Mouse (Mus musculus): Measurements from ENCODE around the gene Papolb. TPM values are rescaled to one million over a fixed set of nuclear protein-coding genes. Genes with fewer than 3 reads are reported as not detected.

Papolb gene
- polyA plus RNA-seq, 1 experiment from 2014 or later: 0.16 TPM

GRCm38 (mm10) chr5:142520360-142520759 lies 9.5 kb downstream of the Papolb start:
- ATAC-seq (ENCODE audit: insufficient read depth) (no peak), DNase-seq (no peak)
- Histone ChIP-seq H3K36me3 (ENCODE audit: insufficient read depth) (no peaks in the 10 kb centered on the region), H3K9me3 (ENCODE audit: low read depth, low read length) (no peaks in the 10 kb centered on the region), H3K4me2 (no peak overlapping the region), H3K27me3 (ENCODE audit: insufficient read depth, low read length) (no peaks in the 10 kb centered on the region), H3K27ac (ENCODE audit: low read depth) (no peak overlapping the region), H3K4me1 (ENCODE audit: insufficient read depth) (peaks cover 8% of the 10 kb centered on the region; the same call in 1 of the 2 replicates), H3K9ac (no peak overlapping the region), H3K4me3 (ENCODE audit: low read depth, low read length) (no peak overlapping the region)
- no peak for TF ChIP-seq CTCF (IDR thresholded peaks at IDR 0.05; ENCODE audit: low read depth)
- 46% methylated on average over 4 of the region's 4 CpGs for WGBS

- TF ChIP-seq CTCF (IDR thresholded peaks at IDR 0.05; ENCODE audit: low read depth): no peak
- H3K4me2 ChIP-seq: no peak overlapping the region
- no peak overlapping the region for H3K4me3 ChIP-seq (ENCODE audit: low read depth, low read length)
- 0 out of 2 replicates have a peak, but pooled peaks cover 8% of the 10 kb centered on the region for H3K4me1 ChIP-seq (ENCODE audit: insufficient read depth)
- H3K27ac ChIP-seq (ENCODE audit: low read depth): no peak overlapping the region
- 46% methylated on average over 6 of the region's 6 CpGs for WGBS
- ATAC-seq (ENCODE audit: insufficient read depth) (peak; percentile 22; the same call in 1 of the 2 replicates), DNase-seq (peak; percentile 67)
- H3K27me3 ChIP-seq (ENCODE audit: insufficient read depth, low read length): no peaks in the 10 kb centered on the region
- H3K36me3 ChIP-seq (ENCODE audit: insufficient read depth): no peaks in the 10 kb centered on the region
- no peaks in the 10 kb centered on the region for H3K9me3 ChIP-seq (ENCODE audit: low read depth, low read length)
- H3K9ac ChIP-seq: no peak overlapping the region
These were observed 10.9 kb downstream of the Papolb start for GRCm38 (mm10) chr5:142518973-142519372.

- 56% methylated on average over 4 of the region's 4 CpGs for WGBS
- Histone ChIP-seq H3K4me1 (ENCODE audit: insufficient read depth) (peaks cover 21% of the 10 kb centered on the region; the same call in 1 of the 2 replicates), H3K9me3 (ENCODE audit: low read depth, low read length) (no peaks in the 10 kb centered on the region), H3K27me3 (ENCODE audit: insufficient read depth, low read length) (no peaks in the 10 kb centered on the region), H3K4me2 (no peak overlapping the region), H3K27ac (ENCODE audit: low read depth) (no peak overlapping the region), H3K36me3 (ENCODE audit: insufficient read depth) (no peaks in the 10 kb centered on the region), H3K4me3 (ENCODE audit: low read depth, low read length) (no peak overlapping the region), H3K9ac (no peak overlapping the region)
- no peak for ATAC-seq (ENCODE audit: insufficient read depth)
- no peak for DNase-seq
- no peak for TF ChIP-seq CTCF (IDR thresholded peaks at IDR 0.05; ENCODE audit: low read depth)
These were observed 17.8 kb downstream of the Papolb start for GRCm38 (mm10) chr5:142512112-142512511.

DNA sequence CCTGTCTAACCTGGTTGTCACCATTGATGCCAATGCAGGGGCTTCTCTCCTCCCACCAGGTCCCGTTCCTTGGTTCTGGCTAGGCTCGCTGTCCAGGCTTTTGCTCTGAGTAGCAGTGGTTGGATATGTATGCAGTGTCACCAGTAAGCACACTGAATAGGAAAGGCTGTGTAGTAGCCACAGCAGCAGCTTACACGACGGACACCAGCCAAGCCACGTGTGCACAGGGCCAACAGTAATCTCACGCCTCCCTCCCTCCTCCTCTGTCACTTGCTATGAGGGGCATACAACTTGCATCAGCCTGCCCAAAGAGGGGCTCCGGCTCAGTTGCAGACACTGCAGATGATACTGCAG lies 19.8 kb downstream of the Papolb start:
- Histone ChIP-seq H3K27ac (ENCODE audit: low read depth) (no peak overlapping the region), H3K36me3 (ENCODE audit: insufficient read depth) (no peaks in the 10 kb centered on the region), H3K9ac (peak overlapping the region; percentile 6; the same call in 1 of the 2 replicates), H3K9me3 (ENCODE audit: low read depth, low read length) (no peaks in the 10 kb centered on the region), H3K4me3 (ENCODE audit: low read depth, low read length) (no peak overlapping the region), H3K27me3 (ENCODE audit: insufficient read depth, low read length) (no peaks in the 10 kb centered on the region), H3K4me1 (ENCODE audit: insufficient read depth) (peaks cover 16% of the 10 kb centered on the region; the same call in 1 of the 2 replicates), H3K4me2 (no peak overlapping the region)
- WGBS: 52% methylated on average over 7 of the region's 7 CpGs
- ATAC-seq (ENCODE audit: insufficient read depth) (no peak), DNase-seq (no peak)
- no peak for TF ChIP-seq CTCF (IDR thresholded peaks at IDR 0.05; ENCODE audit: low read depth)

GRCm38 (mm10) chr5:142509141-142510060 lies 20.5 kb downstream of the Papolb start:
- Histone ChIP-seq H3K27ac (ENCODE audit: low read depth) (no peak overlapping the region), H3K4me3 (ENCODE audit: low read depth, low read length) (no peak overlapping the region), H3K36me3 (ENCODE audit: insufficient read depth) (no peaks in the 10 kb centered on the region), H3K9me3 (ENCODE audit: low read depth, low read length) (no peaks in the 10 kb centered on the region), H3K4me2 (peak overlapping the region; percentile 20; the same call in 1 of the 2 replicates), H3K27me3 (ENCODE audit: insufficient read depth, low read length) (no peaks in the 10 kb centered on the region), H3K4me1 (ENCODE audit: insufficient read depth) (peaks cover 16% of the 10 kb centered on the region; the same call in 1 of the 2 replicates), H3K9ac (peak overlapping the region; percentile 6; the same call in 1 of the 2 replicates)
- ATAC-seq (ENCODE audit: insufficient read depth) (peak; percentile 19; the same call in 1 of the 2 replicates), DNase-seq (no peak)
- 28% methylated on average over 15 of the region's 15 CpGs for WGBS
- TF ChIP-seq CTCF (IDR thresholded peaks at IDR 0.05; ENCODE audit: low read depth): no peak

DNA sequence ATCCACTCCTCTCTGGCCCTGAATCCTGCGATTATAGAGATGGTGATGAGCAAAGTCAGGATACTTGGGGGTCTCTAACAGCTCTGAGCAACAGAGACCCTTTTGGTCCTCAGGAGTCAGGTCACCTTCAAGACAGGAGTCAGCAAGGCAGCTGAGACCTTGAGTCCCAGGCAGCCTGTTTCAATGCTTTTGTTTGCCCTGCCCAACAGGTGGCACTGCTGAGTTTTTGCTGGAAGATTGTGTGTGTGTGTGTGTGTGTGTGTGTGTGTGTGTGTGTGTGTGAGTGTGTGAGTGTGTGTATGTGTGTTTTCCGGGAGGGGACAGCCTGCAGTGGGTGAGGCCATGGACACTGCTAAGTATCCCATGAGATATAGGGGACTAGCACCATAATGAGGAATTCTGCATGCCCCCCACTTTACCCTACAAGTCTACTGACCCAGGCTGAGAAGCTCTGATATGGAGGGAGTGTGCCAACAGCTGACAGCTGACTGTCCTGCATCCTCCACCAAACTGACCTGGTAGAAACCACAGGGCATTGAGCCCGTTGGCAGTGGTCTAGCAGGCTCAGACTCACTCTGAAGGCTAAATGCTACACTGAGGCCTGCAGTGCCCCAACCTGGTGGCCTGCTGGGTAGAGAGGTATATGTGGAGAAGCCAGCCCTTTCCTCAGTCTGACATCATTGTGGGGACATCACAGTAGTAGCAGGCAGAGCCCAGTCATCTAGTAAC lies 24.0 kb downstream of the Papolb start:
- Histone ChIP-seq H3K36me3 (ENCODE audit: insufficient read depth) (no peaks in the 10 kb centered on the region), H3K4me2 (no peak overlapping the region), H3K27me3 (ENCODE audit: insufficient read depth, low read length) (no peaks in the 10 kb centered on the region), H3K9ac (no peak overlapping the region), H3K9me3 (ENCODE audit: low read depth, low read length) (no peaks in the 10 kb centered on the region), H3K4me3 (ENCODE audit: low read depth, low read length) (no peak overlapping the region), H3K27ac (ENCODE audit: low read depth) (no peak overlapping the region), H3K4me1 (ENCODE audit: insufficient read depth) (peaks cover 16% of the 10 kb centered on the region; the same call in 1 of the 2 replicates)
- DNase-seq (peak; percentile 12), ATAC-seq (ENCODE audit: insufficient read depth) (no peak)
- 61% methylated on average over 3 of the region's 3 CpGs for WGBS
- TF ChIP-seq CTCF (IDR thresholded peaks at IDR 0.05; ENCODE audit: low read depth): peak; percentile 57

DNA sequence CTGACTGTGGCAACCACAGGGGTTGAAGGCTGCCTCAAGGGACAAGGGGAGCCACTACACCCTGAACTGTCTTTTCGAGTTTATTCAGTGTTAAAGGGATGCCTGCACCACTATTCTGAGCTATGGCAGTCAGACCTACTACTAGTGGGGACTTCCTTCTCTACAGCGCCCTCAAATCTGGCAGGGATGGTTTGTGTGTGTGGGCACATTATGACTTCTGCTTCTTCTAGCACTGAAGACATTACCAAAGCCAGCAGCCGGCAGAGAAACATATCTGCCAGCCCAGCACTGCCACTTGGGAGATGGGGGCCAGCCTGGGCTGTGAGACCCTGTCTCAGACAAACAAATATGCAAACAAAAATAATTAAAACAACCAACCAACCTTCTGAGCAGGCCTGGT lies 25.7 kb downstream of the Papolb start:
- DNase-seq (no peak), ATAC-seq (ENCODE audit: insufficient read depth) (no peak)
- no peak overlapping the region for H3K4me2 ChIP-seq
- 0 out of 2 replicates have a peak, but pooled peaks cover 5% of the 10 kb centered on the region for H3K4me1 ChIP-seq (ENCODE audit: insufficient read depth)
- H3K9ac ChIP-seq: no peak overlapping the region
- H3K27ac ChIP-seq (ENCODE audit: low read depth): no peak overlapping the region
- no peaks in the 10 kb centered on the region for H3K9me3 ChIP-seq (ENCODE audit: low read depth, low read length)
- H3K4me3 ChIP-seq (ENCODE audit: low read depth, low read length): no peak overlapping the region
- TF ChIP-seq CTCF (IDR thresholded peaks at IDR 0.05; ENCODE audit: low read depth): no peak
- 75% methylated on average over 3 of the region's 3 CpGs for WGBS
- H3K36me3 ChIP-seq (ENCODE audit: insufficient read depth): no peaks in the 10 kb centered on the region
- H3K27me3 ChIP-seq (ENCODE audit: insufficient read depth, low read length): no peaks in the 10 kb centered on the region

Measured in lung, embryonic 14.5 days (tissue).